Mouse (Mus musculus): ENCODE results near the gene Stx2.
"Not testable (repeated sequence)": the region's sequence is repeated elsewhere in the genome, so short reads cannot be mapped to it uniquely, and the experiment has no call there.

The Stx2 gene

GRCm38 (mm10) chr5:129009577-129009976 is 1.2 kb upstream of the Stx2 start:
- no peak for DNase-seq (ENCODE audit: low spot score)

- DNase-seq (ENCODE audit: low spot score), result no peak
These were observed 366 bp downstream of the Stx2 start for GRCm38 (mm10) chr5:129008008-129008407.

GRCm38 (mm10) chr5:129007105-129007957 is 1.0 kb downstream of the Stx2 start:
- no peak for DNase-seq (ENCODE audit: low spot score)

GRCm38 (mm10) chr5:129006031-129006788 is 2.2 kb downstream of the Stx2 start:
- DNase-seq (ENCODE audit: low spot score), result no peak

- no peak for DNase-seq (ENCODE audit: low spot score)
These were observed 3.0 kb downstream of the Stx2 start for GRCm38 (mm10) chr5:129005416-129005815.

GRCm38 (mm10) chr5:129002571-129003011 is 5.8 kb downstream of the Stx2 start:
- no peak for DNase-seq (ENCODE audit: low spot score)

- DNase-seq (ENCODE audit: low spot score), result no peak
These were observed 7.5 kb downstream of the Stx2 start for GRCm38 (mm10) chr5:129000706-129001468.

GRCm38 (mm10) chr5:128987141-128987954 is 21.0 kb downstream of the Stx2 start:
- DNase-seq (ENCODE audit: low spot score), result no peak

- no peak for DNase-seq (ENCODE audit: low spot score)
These were observed 22.4 kb downstream of the Stx2 start for GRCm38 (mm10) chr5:128985946-128986345.

GRCm38 (mm10) chr5:128984536-128984935 is 23.8 kb downstream of the Stx2 start:
- no peak for DNase-seq (ENCODE audit: low spot score)

- no peak for DNase-seq (ENCODE audit: low spot score)
These were observed 26.8 kb downstream of the Stx2 start for GRCm38 (mm10) chr5:128981607-128982006.

- no peak for DNase-seq (ENCODE audit: low spot score)
These were observed 27.5 kb downstream of the Stx2 start for GRCm38 (mm10) chr5:128980857-128981256.

GRCm38 (mm10) chr5:128978957-128979356 is 29.4 kb downstream of the Stx2 start:
- no peak for DNase-seq (ENCODE audit: low spot score)

GRCm38 (mm10) chr5:128977466-128977865 is 30.9 kb downstream of the Stx2 start:
- not testable (repeated sequence) for DNase-seq (ENCODE audit: low spot score)

- no peak for DNase-seq (ENCODE audit: low spot score)
These were observed 32.1 kb downstream of the Stx2 start for GRCm38 (mm10) chr5:128976266-128976665.

- DNase-seq (ENCODE audit: low spot score), result no peak
These were observed 37.1 kb downstream of the Stx2 start for GRCm38 (mm10) chr5:128971298-128971697.

- no peak for DNase-seq (ENCODE audit: low spot score)
These were observed 37.5 kb downstream of the Stx2 start for GRCm38 (mm10) chr5:128970878-128971277.

- DNase-seq (ENCODE audit: low spot score), result no peak
These were observed 44.0 kb downstream of the Stx2 start for GRCm38 (mm10) chr5:128964353-128964752.

- no peak for DNase-seq (ENCODE audit: low spot score)
These were observed 49.5 kb downstream of the Stx2 start for GRCm38 (mm10) chr5:128958916-128959315.

GRCm38 (mm10) chr5:128954371-128954770 is 54.0 kb downstream of the Stx2 start:
- not testable (repeated sequence) for DNase-seq (ENCODE audit: low spot score)

- peak; percentile 45 for DNase-seq (ENCODE audit: low spot score)
These were observed 54.9 kb downstream of the Stx2 start, which contains the start of gene Rimbp2 for GRCm38 (mm10) chr5:128953278-128954070. TSS of gene Rimbp2 (minus strand) at chr5:128953486.

All from left cerebral cortex, adult 11 months (tissue).